Mouse (Mus musculus): Measurements from ENCODE around the gene Fshr. TPM values are rescaled to one million over a fixed set of nuclear protein-coding genes. Genes with fewer than 3 reads are reported as not detected.
A peak's percentile ranks its signal among the peaks of the same experiment; 100 is the strongest.
"Not testable (repeated sequence)": the region's sequence is repeated elsewhere in the genome, so short reads cannot be mapped to it uniquely, and the experiment has no call there.

Gene Fshr
- polyA plus RNA-seq, 1 experiment, result not detected

DNA sequence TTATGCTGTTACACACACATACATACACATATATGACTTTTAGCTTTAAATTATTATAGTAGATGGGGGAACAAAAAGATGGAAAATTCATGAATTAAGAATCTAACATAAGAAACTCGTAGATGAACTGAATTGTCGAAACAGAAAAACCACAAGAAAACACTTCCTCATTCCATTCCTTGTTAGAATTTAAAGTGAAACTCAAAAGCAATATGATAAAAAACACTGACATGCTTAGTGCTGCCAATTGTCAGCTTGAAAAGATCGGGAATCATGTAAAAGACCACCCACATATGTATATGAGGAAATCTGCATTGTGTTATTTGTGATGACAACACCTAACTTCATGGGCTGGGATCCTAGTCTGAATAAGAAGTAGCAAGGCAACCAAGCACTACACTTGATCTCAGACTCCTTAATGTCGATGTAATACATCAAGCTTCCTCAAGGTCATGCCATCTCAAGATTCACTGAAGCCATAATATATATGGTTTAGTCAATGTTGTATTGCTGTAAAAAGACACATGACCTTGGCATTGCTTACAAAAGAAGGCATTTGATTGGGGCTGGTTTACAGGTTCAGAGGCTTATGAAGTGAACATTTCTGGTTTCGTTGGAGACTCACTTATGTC is 99.6 kb downstream of the Fshr start:
- no peaks in the 10 kb centered on the region for H3K4me1 ChIP-seq
- TF ChIP-seq GATA1 (IDR thresholded peaks at IDR 0.05; ENCODE audit: borderline replicate concordance, low read length) (no peak), FLI1 (IDR thresholded peaks at IDR 0.05; ENCODE audit: low read length) (no peak)
- H3K36me3 ChIP-seq (replicated peaks; ENCODE audit: low read length), result no peaks in the 10 kb centered on the region
- peak overlapping the region; percentile 33 for H3K4me3 ChIP-seq (replicated peaks)
- H3K27me3 ChIP-seq (replicated peaks), result no peaks in the 10 kb centered on the region
- no peaks in the 10 kb centered on the region for H3K9me3 ChIP-seq

- not testable (repeated sequence) for H3K4me3 ChIP-seq (replicated peaks); H3K9me3 ChIP-seq; H3K4me1 ChIP-seq
Measured at GRCm38 (mm10) chr17:89099733-89100132, 100.7 kb downstream of the Fshr start.

DNA sequence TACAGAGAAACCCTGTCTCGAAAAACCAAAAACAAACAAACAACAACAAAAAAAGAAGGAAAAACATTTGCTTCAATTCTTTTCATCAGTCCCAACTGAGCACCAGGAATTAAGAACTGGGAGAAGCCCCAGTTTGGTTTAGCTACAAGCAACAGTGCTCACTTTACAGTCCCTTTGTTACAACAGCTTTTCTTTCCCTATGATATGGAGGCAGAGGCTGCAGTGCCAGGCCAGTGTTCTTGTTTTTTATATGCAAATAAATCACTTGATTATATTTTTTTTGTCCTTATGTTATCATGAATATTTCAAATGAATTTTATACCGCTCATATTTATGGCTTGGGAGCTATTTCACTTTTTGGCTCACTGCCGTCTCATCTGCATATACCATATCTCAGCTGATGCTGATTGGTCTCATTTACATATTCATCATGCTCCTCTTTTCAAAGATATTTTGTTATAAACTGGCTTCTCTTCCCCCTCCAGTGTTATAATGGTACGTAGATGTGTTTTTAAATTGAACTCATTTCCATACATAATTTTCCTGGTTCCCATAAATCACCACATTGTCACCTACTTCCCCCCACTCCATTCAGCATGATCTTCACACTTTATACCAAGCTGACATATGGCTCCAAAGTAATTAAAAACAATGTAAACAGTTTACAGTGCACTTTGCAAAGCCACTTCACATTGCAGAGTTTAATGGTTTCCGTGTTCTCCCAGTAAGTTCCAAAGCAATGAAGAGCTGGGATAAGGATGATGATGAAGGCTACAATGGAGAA is 110.6 kb downstream of the Fshr start:
- TF ChIP-seq GATA1 (IDR thresholded peaks at IDR 0.05; ENCODE audit: borderline replicate concordance, low read length) (no peak), FLI1 (IDR thresholded peaks at IDR 0.05; ENCODE audit: low read length) (no peak)
- H3K4me3 ChIP-seq (replicated peaks), result no peak overlapping the region

More at GRCm38 (mm10) chr17:89099733-89100132, 100.7 kb downstream of the Fshr start:
- not testable (repeated sequence) for H3K27me3 ChIP-seq (replicated peaks); H3K36me3 ChIP-seq (replicated peaks; ENCODE audit: low read length)

DNA sequence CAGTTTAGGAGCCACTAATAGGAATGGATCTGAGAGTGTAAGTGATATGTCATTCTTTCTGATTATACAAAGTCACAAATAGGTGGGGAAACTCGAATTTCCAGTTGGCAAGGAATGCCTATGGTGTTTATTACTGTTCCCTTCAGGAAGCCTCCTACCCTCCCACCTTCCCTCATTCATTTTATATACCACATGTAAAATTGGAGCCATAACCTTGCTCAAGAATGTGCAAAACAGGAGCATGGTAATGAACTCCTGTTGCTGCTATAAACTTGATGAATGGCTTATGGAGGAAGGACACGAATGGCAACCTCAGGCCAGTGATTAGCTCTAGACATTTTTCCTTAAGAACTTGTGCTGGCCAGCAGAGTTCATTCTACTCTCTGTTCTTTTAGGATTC is 117.6 kb downstream of the Fshr start:
- H3K36me3 ChIP-seq (replicated peaks; ENCODE audit: low read length), result no peaks in the 10 kb centered on the region
- H3K4me3 ChIP-seq (replicated peaks), result no peak overlapping the region
- no peaks in the 10 kb centered on the region for H3K27me3 ChIP-seq (replicated peaks)
- H3K9me3 ChIP-seq, result no peaks in the 10 kb centered on the region
- TF ChIP-seq GATA1 (IDR thresholded peaks at IDR 0.05; ENCODE audit: borderline replicate concordance, low read length) (no peak), FLI1 (IDR thresholded peaks at IDR 0.05; ENCODE audit: low read length) (no peak)
- no peaks in the 10 kb centered on the region for H3K4me1 ChIP-seq

More for the DNA sequence above, 110.6 kb downstream of the Fshr start:
- Histone ChIP-seq H3K4me1 (no peaks in the 10 kb centered on the region), H3K36me3 (replicated peaks; ENCODE audit: low read length) (no peaks in the 10 kb centered on the region), H3K27me3 (replicated peaks) (no peaks in the 10 kb centered on the region), H3K9me3 (no peaks in the 10 kb centered on the region)

- H3K36me3 ChIP-seq (replicated peaks; ENCODE audit: low read length), result no peaks in the 10 kb centered on the region
- H3K4me3 ChIP-seq (replicated peaks), result no peak overlapping the region
- no peak for TF ChIP-seq GATA1 (IDR thresholded peaks at IDR 0.05; ENCODE audit: borderline replicate concordance, low read length)
- no peak for TF ChIP-seq FLI1 (IDR thresholded peaks at IDR 0.05; ENCODE audit: low read length)
- no peaks in the 10 kb centered on the region for H3K9me3 ChIP-seq
- H3K27me3 ChIP-seq (replicated peaks), result no peaks in the 10 kb centered on the region
- no peaks in the 10 kb centered on the region for H3K4me1 ChIP-seq
Measured at GRCm38 (mm10) chr17:89079706-89080105, 120.8 kb downstream of the Fshr start.

- TF ChIP-seq FLI1 (IDR thresholded peaks at IDR 0.05; ENCODE audit: low read length) (no peak), GATA1 (IDR thresholded peaks at IDR 0.05; ENCODE audit: borderline replicate concordance, low read length) (no peak)
- Histone ChIP-seq H3K27me3 (replicated peaks) (peaks cover 2% of the 10 kb centered on the region), H3K4me3 (replicated peaks) (no peak overlapping the region), H3K4me1 (no peaks in the 10 kb centered on the region), H3K9me3 (0 out of 2 replicates have a peak, but pooled peaks cover 2% of the 10 kb centered on the region), H3K36me3 (replicated peaks; ENCODE audit: low read length) (no peaks in the 10 kb centered on the region)
Measured at GRCm38 (mm10) chr17:89064327-89065095, 136.0 kb downstream of the Fshr start.

GRCm38 (mm10) chr17:89062348-89062949 is 138.0 kb downstream of the Fshr start:
- H3K27me3 ChIP-seq (replicated peaks), result peaks cover 2% of the 10 kb centered on the region
- H3K36me3 ChIP-seq (replicated peaks; ENCODE audit: low read length), result no peaks in the 10 kb centered on the region
- H3K9me3 ChIP-seq, result 0 out of 2 replicates have a peak, but pooled peaks cover 2% of the 10 kb centered on the region
- no peaks in the 10 kb centered on the region for H3K4me1 ChIP-seq
- no peak for TF ChIP-seq GATA1 (IDR thresholded peaks at IDR 0.05; ENCODE audit: borderline replicate concordance, low read length)
- no peak for TF ChIP-seq FLI1 (IDR thresholded peaks at IDR 0.05; ENCODE audit: low read length)
- H3K4me3 ChIP-seq (replicated peaks), result no peak overlapping the region

GRCm38 (mm10) chr17:89051031-89051563 is 149.4 kb downstream of the Fshr start:
- Histone ChIP-seq H3K4me1 (no peaks in the 10 kb centered on the region), H3K4me3 (replicated peaks) (no peak overlapping the region), H3K27me3 (replicated peaks) (no peaks in the 10 kb centered on the region), H3K36me3 (replicated peaks; ENCODE audit: low read length) (no peaks in the 10 kb centered on the region), H3K9me3 (0 out of 2 replicates have a peak, but pooled peaks cover 3% of the 10 kb centered on the region)
- no peak for TF ChIP-seq GATA1 (IDR thresholded peaks at IDR 0.05; ENCODE audit: borderline replicate concordance, low read length)
- TF ChIP-seq FLI1 (IDR thresholded peaks at IDR 0.05; ENCODE audit: low read length), result no peak

DNA sequence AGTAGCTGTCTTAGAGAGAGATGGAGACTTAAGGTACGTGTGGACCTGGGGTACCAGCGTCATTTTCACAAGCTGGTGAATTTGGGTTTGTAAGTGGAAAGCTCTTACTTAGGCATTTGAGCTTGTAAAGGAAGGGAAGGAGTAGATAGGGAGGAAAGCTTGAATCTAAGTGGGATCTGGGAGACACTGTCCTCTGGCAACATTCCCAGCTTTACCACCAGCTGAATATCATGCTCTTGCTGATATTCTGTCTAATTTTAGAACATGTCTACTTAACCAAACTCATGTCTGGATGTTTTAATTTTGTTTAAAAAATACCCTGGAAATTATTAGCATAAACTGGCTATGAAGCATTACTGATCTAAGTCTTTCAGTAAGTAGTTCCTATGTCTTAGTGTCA is 151.4 kb downstream of the Fshr start:
- H3K9me3 ChIP-seq, result 0 out of 2 replicates have a peak, but pooled peaks cover 3% of the 10 kb centered on the region
- no peaks in the 10 kb centered on the region for H3K4me1 ChIP-seq
- no peaks in the 10 kb centered on the region for H3K36me3 ChIP-seq (replicated peaks; ENCODE audit: low read length)
- H3K4me3 ChIP-seq (replicated peaks), result no peak overlapping the region
- TF ChIP-seq FLI1 (IDR thresholded peaks at IDR 0.05; ENCODE audit: low read length), result no peak
- no peak for TF ChIP-seq GATA1 (IDR thresholded peaks at IDR 0.05; ENCODE audit: borderline replicate concordance, low read length)
- H3K27me3 ChIP-seq (replicated peaks), result no peaks in the 10 kb centered on the region

Data from megakaryocyte, embryonic 14.5 days (primary cell).